Mouse (Mus musculus) Muller cell, postnatal 12 days (primary cell): ENCODE measurements around the gene Epb41l1.
A peak's percentile ranks its signal among the peaks of the same experiment; 100 is the strongest.

Source experiments
- DNase-seq: peaks from one replicate; pipeline ENCODE4 v3.0.0-alpha.2; 2015; ENCODE audit errors: inconsistent ontology term

The Epb41l1 gene

GRCm38 (mm10) chr2:156423672-156424071, 3.0 kb downstream of the Epb41l1 start:
- DNase-seq: no peak

DNA sequence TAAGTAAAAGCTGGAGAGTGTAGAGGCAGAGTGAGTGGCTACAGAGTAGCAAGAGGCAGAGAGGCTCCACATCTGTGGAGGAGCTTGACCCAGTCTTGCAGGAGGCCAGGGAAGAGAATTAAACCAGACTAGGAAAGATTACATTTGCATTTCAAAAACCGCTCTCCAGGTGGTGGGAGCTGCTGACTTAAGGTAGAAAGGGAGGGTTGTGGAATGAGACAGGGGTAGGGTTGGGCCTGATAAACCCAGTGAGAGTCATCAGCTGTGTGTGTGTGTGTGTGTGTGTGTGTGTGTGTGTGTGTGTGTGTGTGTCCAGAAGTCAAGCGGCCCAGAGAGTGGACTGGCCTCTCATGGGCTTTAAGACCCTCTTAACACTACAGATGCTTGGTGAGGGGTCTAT, 4.9 kb downstream of the Epb41l1 start:
- DNase-seq: no peak

GRCm38 (mm10) chr2:156426151-156426550, 5.4 kb downstream of the Epb41l1 start:
- DNase-seq: no peak

DNA sequence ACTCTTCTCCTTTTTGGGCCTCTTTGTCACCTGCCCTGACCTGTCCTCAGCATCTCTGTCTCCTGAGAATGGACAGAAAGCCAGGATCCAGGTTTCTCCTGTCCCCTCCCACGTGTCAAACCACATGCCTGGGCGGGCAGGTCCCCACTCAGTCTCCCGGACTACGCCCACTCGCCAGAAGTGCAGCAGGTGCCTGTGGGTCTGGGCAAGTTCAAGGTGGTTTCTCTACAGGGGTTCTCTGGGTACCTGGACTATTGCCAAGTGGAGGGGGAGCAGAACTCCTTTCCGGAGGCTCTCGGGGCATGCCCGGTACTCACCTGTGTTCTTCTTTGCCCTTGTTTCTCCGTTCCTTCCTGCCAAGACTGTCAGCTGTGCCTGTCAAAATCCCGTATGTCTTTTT, 9.1 kb downstream of the Epb41l1 start:
- no peak for DNase-seq

- peak; percentile 11 for DNase-seq
Observed at GRCm38 (mm10) chr2:156430326-156430725, 9.6 kb downstream of the Epb41l1 start.

GRCm38 (mm10) chr2:156431409-156431808, 10.7 kb downstream of the Epb41l1 start:
- no peak for DNase-seq

GRCm38 (mm10) chr2:156432086-156432485, 11.4 kb downstream of the Epb41l1 start:
- no peak for DNase-seq

DNA sequence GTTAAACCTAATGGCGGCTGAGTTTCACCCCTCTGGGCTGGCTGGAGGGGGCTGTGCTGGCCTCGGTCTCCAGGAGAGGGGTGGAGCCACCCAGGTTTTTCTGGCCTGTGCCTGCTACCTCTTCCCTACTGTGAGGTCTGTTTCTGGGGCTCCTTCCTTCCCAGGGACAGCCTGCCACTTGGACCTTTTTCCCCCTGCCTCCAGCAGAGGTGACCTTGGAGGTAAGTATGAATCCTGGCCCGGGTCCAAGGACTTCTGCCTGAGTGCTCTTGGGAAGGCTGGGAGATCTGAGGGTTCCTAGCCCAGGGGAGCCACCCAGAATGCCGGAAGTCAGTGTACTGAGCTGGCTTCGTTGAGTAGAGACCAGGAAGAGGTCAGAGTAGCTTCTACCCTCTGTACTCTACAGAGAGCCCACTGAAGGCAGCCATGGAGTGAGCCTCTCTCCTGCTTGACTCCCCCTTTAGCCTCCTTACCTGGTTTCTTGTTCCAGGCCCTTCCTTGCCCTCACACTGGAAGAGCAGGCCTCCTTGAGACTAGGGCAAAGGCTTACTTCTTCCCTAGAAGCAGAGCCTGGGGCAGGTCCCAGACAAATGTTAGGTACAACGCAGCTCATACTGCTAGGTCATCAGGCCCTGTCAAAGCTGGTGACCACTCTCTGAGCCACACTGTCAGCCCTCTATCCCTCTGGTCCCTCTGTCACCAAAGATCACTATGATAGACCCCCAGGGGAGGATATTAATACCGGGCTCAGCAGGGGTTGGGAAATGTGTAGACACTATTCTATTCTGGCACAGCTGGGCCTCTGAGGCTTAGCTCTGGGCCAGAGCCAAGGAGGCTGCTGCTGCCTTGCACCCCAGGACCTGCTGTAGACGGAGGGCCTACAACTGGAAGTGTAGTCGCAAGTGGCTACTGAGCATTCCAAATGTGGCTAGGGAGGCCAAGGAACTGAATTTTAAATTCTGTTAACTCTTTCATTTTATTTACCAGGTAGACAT, 12.5 kb downstream of the Epb41l1 start:
- DNase-seq: no peak

DNA sequence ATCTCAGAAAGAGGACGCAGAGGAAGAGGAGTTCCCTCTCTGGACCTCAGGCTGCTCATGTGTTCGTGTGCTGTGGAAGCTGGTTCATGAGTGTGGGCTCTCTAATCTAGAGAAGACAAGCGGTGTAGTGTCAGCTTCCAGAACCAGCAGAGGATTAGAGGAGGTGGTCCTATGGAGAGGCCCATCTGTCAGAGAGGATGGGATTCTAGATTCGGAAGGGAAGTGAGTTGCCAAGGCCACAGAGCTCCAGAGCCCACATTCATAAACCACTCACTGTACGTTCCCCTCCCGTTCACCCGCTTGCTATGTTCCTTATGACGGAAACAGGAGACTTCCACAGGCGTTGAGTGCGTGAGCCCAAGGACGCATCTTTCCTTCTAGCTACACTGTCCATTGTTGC, 16.9 kb downstream of the Epb41l1 start:
- DNase-seq: no peak

DNA sequence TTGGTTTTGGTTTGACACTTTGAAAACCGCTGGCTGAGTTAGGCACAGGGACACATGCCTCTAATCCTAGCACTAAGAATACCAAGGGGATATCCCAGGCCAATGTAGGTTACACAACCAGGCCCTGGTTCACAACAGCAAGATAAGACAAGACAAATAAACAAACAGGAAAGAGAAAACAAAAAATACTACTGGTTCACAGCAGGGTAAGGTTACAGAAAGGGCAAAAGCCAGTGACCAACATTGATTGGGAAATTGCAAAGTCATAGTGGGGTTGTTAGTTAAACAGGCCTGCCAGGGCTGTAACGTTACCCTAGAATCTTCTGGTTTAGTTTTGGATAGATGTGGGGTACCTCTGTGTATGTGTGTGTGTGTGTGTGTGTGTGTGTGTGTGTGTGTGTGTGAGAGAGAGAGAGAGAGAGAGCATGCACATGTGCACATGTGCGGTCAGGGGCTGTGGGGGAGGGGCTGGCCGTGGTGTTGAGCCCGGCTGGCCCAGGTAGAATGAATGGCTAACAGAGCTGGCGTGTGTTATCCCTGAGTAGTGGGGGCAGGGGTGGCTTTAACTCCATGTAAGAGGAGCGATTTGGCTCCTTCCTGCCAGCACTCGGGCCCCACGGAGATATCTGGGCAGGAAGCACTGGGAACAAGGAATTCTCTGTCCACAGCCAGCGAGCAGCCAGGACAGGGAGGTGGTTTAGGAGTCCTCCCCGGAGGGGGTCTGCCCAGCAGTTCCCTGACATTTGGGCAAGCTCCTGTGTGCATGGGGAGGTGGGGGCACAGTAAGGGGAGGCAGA, 19.2 kb downstream of the Epb41l1 start:
- DNase-seq: no peak

DNA sequence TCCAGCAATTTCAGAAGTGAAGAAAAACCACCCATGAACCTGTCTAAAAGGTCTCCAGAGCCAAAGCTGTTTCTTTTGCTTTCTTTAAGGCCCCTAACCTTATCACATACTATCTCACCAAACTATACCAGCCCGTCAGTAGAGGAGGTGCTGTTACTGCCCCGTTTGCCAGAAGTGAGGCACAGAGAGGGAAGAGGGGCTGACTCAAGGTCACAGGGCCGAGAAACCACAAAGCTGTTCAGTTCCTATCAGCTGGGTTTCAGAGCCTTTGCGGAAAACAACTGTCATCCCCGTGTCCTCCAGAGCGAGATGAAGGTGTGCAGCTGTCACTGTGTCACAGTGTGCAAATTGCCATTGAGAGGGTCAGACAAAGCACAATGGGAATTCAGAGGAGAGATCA, 21.2 kb downstream of the Epb41l1 start:
- no peak for DNase-seq

GRCm38 (mm10) chr2:156443323-156443722, 22.6 kb downstream of the Epb41l1 start:
- DNase-seq: no peak

DNA sequence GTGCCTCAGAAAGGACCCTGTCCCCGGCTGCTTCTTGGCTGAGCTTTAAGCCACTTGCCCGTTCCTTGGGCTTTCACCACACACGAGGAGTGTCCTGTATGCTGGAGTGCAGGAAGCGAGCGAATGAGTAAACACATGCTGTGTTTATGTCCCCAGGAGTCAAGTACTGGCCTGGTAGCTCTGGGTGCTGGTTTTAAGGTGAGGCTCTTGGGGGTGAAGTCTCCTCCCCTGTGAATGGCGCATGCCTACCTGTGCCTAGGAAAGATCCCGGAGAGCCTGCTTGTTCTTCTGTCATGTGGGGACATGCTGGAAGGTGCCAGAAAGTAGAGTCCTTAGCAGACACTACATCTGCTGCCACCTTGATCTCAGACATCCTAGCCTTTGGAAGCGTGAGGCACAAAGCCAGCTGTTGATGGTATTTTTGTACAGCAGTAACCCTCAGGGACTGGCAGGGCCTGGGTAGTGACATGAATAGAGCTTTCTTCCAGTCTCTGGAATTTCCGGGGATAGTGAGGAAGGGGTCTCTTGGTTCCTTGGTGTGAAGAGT, 25.9 kb downstream of the Epb41l1 start:
- no peak for DNase-seq

DNA sequence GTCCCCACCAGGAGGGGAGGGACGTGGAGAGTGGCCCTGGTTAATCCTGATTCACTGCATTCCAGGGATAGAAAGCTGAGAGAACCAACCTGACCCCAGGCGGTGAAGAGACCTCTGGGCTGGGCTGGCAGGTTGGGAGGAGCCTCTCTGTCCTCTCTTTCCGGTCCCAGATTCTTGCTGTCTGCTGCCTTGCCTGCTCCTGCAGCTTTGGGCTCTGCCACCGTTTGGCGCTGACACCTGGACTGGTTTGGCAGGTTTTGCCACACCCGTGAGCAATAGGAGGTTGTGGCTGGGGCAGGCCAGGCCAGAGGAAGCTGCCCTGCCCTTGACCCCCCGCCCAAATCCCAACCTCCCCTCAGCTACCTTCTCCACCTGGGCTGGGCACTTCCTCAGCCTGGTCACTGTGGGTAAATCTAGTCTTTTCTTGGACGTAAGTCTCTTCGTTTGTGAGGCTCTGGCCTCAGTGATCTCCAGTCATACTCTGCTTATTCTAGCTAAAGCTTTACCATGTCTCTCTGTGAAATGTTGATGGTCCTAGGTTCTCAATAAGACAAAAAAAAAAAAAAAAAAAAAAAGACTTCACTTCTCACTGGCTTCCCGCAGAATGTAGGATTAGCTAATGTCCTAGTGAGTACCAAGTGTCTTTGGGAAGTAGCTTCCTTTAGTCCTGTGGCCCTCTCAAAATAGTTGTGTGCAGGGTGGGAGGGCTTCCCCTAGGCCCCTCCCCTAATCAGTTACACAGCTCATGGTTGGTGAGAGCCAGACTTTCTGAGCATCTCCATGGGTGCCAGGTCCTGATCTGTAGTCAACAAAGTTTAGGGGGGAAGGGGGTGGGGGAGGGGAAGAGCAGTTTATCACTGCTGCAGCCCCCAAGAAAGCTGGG, 26.9 kb downstream of the Epb41l1 start:
- no peak for DNase-seq

- no peak for DNase-seq
Observed at GRCm38 (mm10) chr2:156451225-156452148, 30.8 kb downstream of the Epb41l1 start.

DNA sequence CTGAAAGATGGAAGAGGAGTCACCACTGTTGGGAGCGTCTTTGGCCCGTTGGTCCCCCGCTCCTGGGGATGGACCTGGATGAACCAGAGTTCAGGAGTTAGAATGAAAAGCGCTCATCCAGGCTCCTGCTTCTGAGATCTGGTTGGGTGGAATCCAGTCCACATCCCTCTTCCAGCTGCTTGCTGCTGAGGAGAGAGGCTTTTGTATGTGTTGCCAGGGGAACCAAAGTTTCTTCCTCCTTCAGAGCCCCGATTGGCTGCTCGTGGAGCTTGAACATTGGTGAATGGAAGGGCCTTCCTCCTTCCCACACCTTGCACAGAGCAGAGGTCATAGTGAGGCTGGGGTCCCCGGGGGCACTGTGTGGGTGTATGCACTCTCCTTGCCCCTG, 31.4 kb downstream of the Epb41l1 start:
- DNase-seq: no peak

DNA sequence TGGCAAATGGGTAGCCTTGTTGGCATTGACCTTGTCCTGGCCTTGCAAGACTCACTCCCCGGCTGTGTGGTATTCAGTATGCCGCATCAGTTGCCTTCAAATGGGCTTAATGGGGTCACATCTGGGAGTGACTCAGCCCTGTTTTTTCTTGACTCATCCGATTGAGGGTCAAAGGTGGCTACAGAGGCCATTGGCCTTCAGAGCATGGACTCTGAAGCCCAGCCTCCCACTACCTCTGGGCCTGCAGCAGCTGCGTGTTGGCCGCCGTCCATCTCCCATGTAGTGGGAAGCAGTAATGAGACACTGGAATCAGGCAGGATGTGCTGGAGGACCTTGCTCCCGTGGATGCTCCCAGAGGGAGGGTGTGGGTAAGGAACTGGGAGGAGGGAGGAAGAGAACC, 33.1 kb downstream of the Epb41l1 start:
- peak; percentile 25 for DNase-seq

- DNase-seq: no peak
Observed at GRCm38 (mm10) chr2:156455508-156456108, 34.9 kb downstream of the Epb41l1 start.

- no peak for DNase-seq
Observed at GRCm38 (mm10) chr2:156456386-156457342, 36.0 kb downstream of the Epb41l1 start.
